Mouse (Mus musculus) myocyte (in vitro differentiated cells): ENCODE measurements around the gene Ascl2. TPM values are rescaled to one million over a fixed set of nuclear protein-coding genes. Genes with fewer than 3 reads are reported as not detected.

ENCODE experiments used
- H3K27me3 ChIP-seq: one replicate; pipeline ENCODE4 v1.6.1; 2011; ENCODE audit not compliant: control insufficient read depth, insufficient read depth, insufficient read length
- H3K36me3 ChIP-seq: one replicate; pipeline ENCODE4 v1.6.1; 2011; ENCODE audit not compliant: control insufficient read depth, insufficient read depth
- H3K4me2 ChIP-seq: one replicate; pipeline ENCODE4 v1.6.1; 2011; ENCODE audit warnings: low read depth, control low read depth
- H3K4me3 ChIP-seq: one replicate; pipeline ENCODE4 v1.5.1; 2011; ENCODE audit warnings: mild to moderate bottlenecking, control low read depth, moderate library complexity
- H3K79me2 ChIP-seq: one replicate; pipeline ENCODE4 v1.6.1; 2011; ENCODE audit not compliant: control insufficient read depth, insufficient read depth
- H3ac ChIP-seq: one replicate; pipeline ENCODE4 v1.6.1; 2011; ENCODE audit not compliant: control insufficient read depth, insufficient read length
- CEBPB ChIP-seq: IDR thresholded peaks from 2 replicates; pipeline ENCODE4 v1.6.1; 2011; ENCODE audit warnings: mild to moderate bottlenecking, moderate library complexity; ENCODE audit not compliant: poor library complexity, insufficient read depth, severe bottlenecking
- E2F4 ChIP-seq: IDR thresholded peaks from one replicate; pipeline ENCODE4 v1.6.1; 2011; ENCODE audit warnings: mild to moderate bottlenecking, control low read depth, moderate library complexity; ENCODE audit not compliant: insufficient read depth
- MAX ChIP-seq: IDR thresholded peaks from one replicate; pipeline ENCODE4 v1.6.1; 2011; ENCODE audit warnings: low read depth, mild to moderate bottlenecking, control low read depth
- MYOD1 ChIP-seq, 3 experiments: IDR thresholded peaks; one replicate each; pipeline ENCODE4 v1.6.1; 2011; ENCODE audit warnings: control low read depth in 2 of 3, low read depth in 2 of 3, mild to moderate bottlenecking in 2 of 3, moderate library complexity in 1 of 3; ENCODE audit not compliant: insufficient read length in 2 of 3, control insufficient read depth in 1 of 3
- MYOG ChIP-seq, 3 experiments: IDR thresholded peaks; one replicate each; pipeline ENCODE4 v1.6.1; 2011; ENCODE audit warnings: control low read depth in 2 of 3, low read depth in 2 of 3, mild to moderate bottlenecking in 2 of 3; ENCODE audit not compliant: insufficient read length in 2 of 3, control insufficient read depth in 1 of 3, insufficient read depth in 1 of 3
- POLR2A ChIP-seq: IDR thresholded peaks from one replicate; pipeline ENCODE4 v1.6.1; 2011; ENCODE audit warnings: low read depth, mild to moderate bottlenecking, control low read depth, moderate library complexity; ENCODE audit not compliant: insufficient read length
- POLR2AphosphoS2 ChIP-seq: IDR thresholded peaks from one replicate; pipeline ENCODE4 v1.6.1; 2011; ENCODE audit warnings: low read depth, control low read depth; ENCODE audit not compliant: insufficient read length
- REST ChIP-seq: IDR thresholded peaks from one replicate; pipeline ENCODE4 v1.6.1; 2011; ENCODE audit warnings: mild to moderate bottlenecking, control low read depth, moderate library complexity; ENCODE audit not compliant: insufficient read depth, insufficient read length
- SRF ChIP-seq: IDR thresholded peaks from one replicate; pipeline ENCODE4 v1.6.1; 2011; ENCODE audit warnings: low read depth; ENCODE audit not compliant: control insufficient read depth, insufficient read length
- TCF12 ChIP-seq: IDR thresholded peaks from one replicate; pipeline ENCODE4 v1.6.1; 2011; ENCODE audit warnings: mild to moderate bottlenecking, control low read depth; ENCODE audit not compliant: poor library complexity, insufficient read depth, severe bottlenecking
- TCF3 ChIP-seq: IDR thresholded peaks from one replicate; pipeline ENCODE4 v1.6.1; 2011; ENCODE audit warnings: low read depth, control low read depth; ENCODE audit not compliant: insufficient read length
- USF1 ChIP-seq: IDR thresholded peaks from one replicate; pipeline ENCODE4 v1.6.1; 2011; ENCODE audit warnings: low read depth, mild to moderate bottlenecking, control low read depth, moderate library complexity
- polyA plus RNA-seq: library from polyadenylated mRNA; unstranded; fragments of >200 nt; fragmentation: generic; extraction: Trizol; gene quantifications from one replicate; pipeline ENCODE4 v1.2.1, GENCODE M21; 2012; ENCODE audit warnings: missing spikeins

Ascl2 gene
- polyA plus RNA-seq, 1 experiment: not detected

- Histone ChIP-seq H3K36me3 (no peaks in the 10 kb centered on the region), H3K27me3 (peaks cover 10% of the 10 kb centered on the region), H3K79me2 (no peaks in the 10 kb centered on the region), H3ac (no peak overlapping the region), H3K4me2 (no peak overlapping the region), H3K4me3 (no peak overlapping the region)
- TF ChIP-seq MAX (no peak), SRF (no peak), TCF3 (no peak)
Observed at GRCm38 (mm10) chr7:142956018-142956417, 13.0 kb downstream of the Ascl2 start.

- Histone ChIP-seq H3K27me3 (no peaks in the 10 kb centered on the region), H3K79me2 (no peaks in the 10 kb centered on the region), H3K4me3 (no peak overlapping the region), H3K36me3 (no peaks in the 10 kb centered on the region), H3ac (no peak overlapping the region), H3K4me2 (no peak overlapping the region)
- TF ChIP-seq TCF3 (no peak), MAX (no peak), E2F4 (no peak), MYOD1 (IDR thresholded peaks at IDR 0.05; ENCODE audit: control insufficient read depth in 1 of 3, insufficient read length in 2 of 3, low read depth in 2 of 3) (no peak), POLR2A (no peak)
Observed at GRCm38 (mm10) chr7:142949568-142949967, 19.5 kb downstream of the Ascl2 start.

- no peak overlapping the region for H3ac ChIP-seq
- peaks cover 4% of the 10 kb centered on the region for H3K27me3 ChIP-seq
- H3K36me3 ChIP-seq: no peaks in the 10 kb centered on the region
- TF ChIP-seq CEBPB (no peak), MAX (no peak), TCF3 (no peak), USF1 (no peak), REST (no peak), SRF (no peak), MYOG (IDR thresholded peaks at IDR 0.05; ENCODE audit: control insufficient read depth in 1 of 3, insufficient read depth in 1 of 3, insufficient read length in 2 of 3, low read depth in 2 of 3) (no peak), MYOD1 (IDR thresholded peaks at IDR 0.05; ENCODE audit: control insufficient read depth in 1 of 3, insufficient read length in 2 of 3, low read depth in 2 of 3) (no peak), E2F4 (no peak)
- no peak overlapping the region for H3K4me3 ChIP-seq
- H3K79me2 ChIP-seq: no peaks in the 10 kb centered on the region
- H3K4me2 ChIP-seq: no peak overlapping the region
Observed at GRCm38 (mm10) chr7:142937631-142938030, 31.4 kb downstream of the Ascl2 start.

GRCm38 (mm10) chr7:142935708-142936107 lies 33.4 kb downstream of the Ascl2 start:
- no peak overlapping the region for H3ac ChIP-seq
- TF ChIP-seq TCF12 (no peak), MYOG (IDR thresholded peaks at IDR 0.05; ENCODE audit: control insufficient read depth in 1 of 3, insufficient read depth in 1 of 3, insufficient read length in 2 of 3, low read depth in 2 of 3) (no peak), USF1 (no peak), E2F4 (no peak), POLR2AphosphoS2 (no peak), MAX (no peak), POLR2A (no peak), CEBPB (no peak), SRF (no peak), MYOD1 (IDR thresholded peaks at IDR 0.05; ENCODE audit: control insufficient read depth in 1 of 3, insufficient read length in 2 of 3, low read depth in 2 of 3) (no peak), TCF3 (no peak), REST (no peak)
- peaks cover 6% of the 10 kb centered on the region for H3K27me3 ChIP-seq
- H3K36me3 ChIP-seq: no peaks in the 10 kb centered on the region
- H3K4me2 ChIP-seq: no peak overlapping the region
- H3K4me3 ChIP-seq: no peak overlapping the region
- no peaks in the 10 kb centered on the region for H3K79me2 ChIP-seq

- Histone ChIP-seq H3K27me3 (peaks cover 15% of the 10 kb centered on the region), H3K4me3 (no peak overlapping the region), H3K4me2 (no peak overlapping the region), H3K79me2 (no peaks in the 10 kb centered on the region), H3ac (no peak overlapping the region), H3K36me3 (no peaks in the 10 kb centered on the region)
- TF ChIP-seq POLR2A (no peak), E2F4 (no peak), POLR2AphosphoS2 (no peak), MAX (no peak), TCF3 (no peak), CEBPB (no peak), REST (no peak), USF1 (no peak), TCF12 (no peak), SRF (no peak), MYOD1 (IDR thresholded peaks at IDR 0.05; ENCODE audit: control insufficient read depth in 1 of 3, insufficient read length in 2 of 3, low read depth in 2 of 3) (no peak), MYOG (IDR thresholded peaks at IDR 0.05; ENCODE audit: control insufficient read depth in 1 of 3, insufficient read depth in 1 of 3, insufficient read length in 2 of 3, low read depth in 2 of 3) (no peak)
Observed at GRCm38 (mm10) chr7:142932469-142932868, 36.6 kb downstream of the Ascl2 start.
